Mouse (Mus musculus) intestine, embryonic 14.5 days (tissue): ENCODE measurements around the gene Nedd8. TPM values are rescaled to one million over a fixed set of nuclear protein-coding genes. Genes with fewer than 3 reads are reported as not detected.
A peak's percentile ranks its signal among the peaks of the same experiment; 100 is the strongest.

ENCODE experiments used
- ATAC-seq: fragments of 200-750 bp; cut with Nextera tagmentation; replicated peaks from 2 replicates; pipeline ENCODE4 v1.8.0; 2017; ENCODE audit warnings: low read depth, moderate number of reproducible peaks, moderate TSS enrichment, moderate library complexity; ENCODE audit not compliant: low FRiP score, low TSS enrichment
- DNase-seq: peaks from one replicate; pipeline ENCODE4 v3.0.0-alpha.2; 2018; ENCODE audit warnings: low spot score
- H3K27ac ChIP-seq: fragments of 300-500 bp; sonication (generic); 2 replicates; pipeline ENCODE4 v1.5.1; 2014; ENCODE audit warnings: low read depth, mild to moderate bottlenecking, control low read depth
- H3K27me3 ChIP-seq: fragments of 300-500 bp; sonication (generic); replicated peaks from 2 replicates; pipeline ENCODE4 v1.6.1; 2014; ENCODE audit warnings: low read length, control low read depth; ENCODE audit not compliant: control insufficient read depth, insufficient read depth
- H3K36me3 ChIP-seq: fragments of 300-500 bp; sonication (generic); 2 replicates; pipeline ENCODE4 v1.6.1; 2014; ENCODE audit warnings: low read length, control low read depth; ENCODE audit not compliant: control insufficient read depth, insufficient read depth
- H3K4me1 ChIP-seq: fragments of 300-500 bp; sonication (generic); replicated peaks from 2 replicates; pipeline ENCODE4 v1.6.1; 2014; ENCODE audit warnings: low read length, control low read depth, mixed read lengths; ENCODE audit not compliant: control insufficient read depth, insufficient read depth
- H3K4me2 ChIP-seq: fragments of 300-500 bp; sonication (generic); 2 replicates; pipeline ENCODE4 v1.6.1; 2014; ENCODE audit warnings: low read length
- H3K4me3 ChIP-seq: fragments of 300-500 bp; sonication (generic); 2 replicates; pipeline ENCODE4 v1.5.1; 2014; ENCODE audit warnings: low read depth, low read length, control low read depth, mixed read lengths
- H3K9ac ChIP-seq: fragments of 300-500 bp; sonication (generic); 2 replicates; pipeline ENCODE4 v1.6.1; 2014; ENCODE audit warnings: mild to moderate bottlenecking, low read length
- H3K9me3 ChIP-seq: fragments of 300-500 bp; sonication (generic); 2 replicates; pipeline ENCODE4 v1.6.1; 2016; ENCODE audit warnings: low read length, control low read depth; ENCODE audit not compliant: control insufficient read depth
- WGBS: fragments of 180-500 bp; shearing (Covaris S2); extraction: QIAGEN DNeasy Blood & Tissue Kit; methylation state at CpG from one replicate; pipeline ENCODE4 v1.1.7; 2014; 5-methylcytosine and 5-hydroxymethylcytosine counted together
- polyA plus RNA-seq: library from polyadenylated mRNA; unstranded; fragments of >200 nt; fragmentation: Nextera tagmentation; extraction: Ambion mirVana; gene quantifications from 2 replicates; pipeline ENCODE4 v1.2.1, GENCODE M21; 2014

Nedd8 gene
- polyA plus RNA-seq, 1 experiment from 2014 or later = 563 TPM

DNA sequence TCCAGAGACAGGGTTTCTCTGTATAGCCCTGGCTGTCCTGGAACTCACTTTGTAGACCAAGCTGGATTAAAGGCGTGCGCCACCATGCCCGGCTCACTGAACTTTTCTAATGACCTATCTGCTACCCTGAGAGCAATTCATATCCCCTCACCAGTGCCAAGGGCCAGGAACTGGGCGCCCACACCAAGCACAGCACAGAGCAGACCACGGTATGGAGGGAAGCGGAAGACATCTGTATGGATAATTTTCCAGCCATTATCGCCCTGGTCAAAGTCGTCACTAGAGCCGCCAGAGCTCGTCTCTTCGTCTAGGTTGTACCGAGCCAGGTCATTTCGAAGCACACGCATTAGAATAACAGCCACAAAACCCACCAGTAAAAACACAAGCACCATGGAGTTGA is 31.1 kb downstream of the Nedd8 start:
- H3K4me1 ChIP-seq = peaks cover 21% of the 10 kb centered on the region
- H3K36me3 ChIP-seq = peaks cover 52% of the 10 kb centered on the region
- ATAC-seq (no peak), DNase-seq (no peak)
- 95% methylated on average over 14 of the region's 14 CpGs for WGBS
- H3K9me3 ChIP-seq = no peaks in the 10 kb centered on the region
- no peak overlapping the region for H3K4me2 ChIP-seq
- H3K9ac ChIP-seq = no peak overlapping the region
- H3K27me3 ChIP-seq = no peaks in the 10 kb centered on the region
- H3K27ac ChIP-seq = no peak overlapping the region
- no peak overlapping the region for H3K4me3 ChIP-seq

DNA sequence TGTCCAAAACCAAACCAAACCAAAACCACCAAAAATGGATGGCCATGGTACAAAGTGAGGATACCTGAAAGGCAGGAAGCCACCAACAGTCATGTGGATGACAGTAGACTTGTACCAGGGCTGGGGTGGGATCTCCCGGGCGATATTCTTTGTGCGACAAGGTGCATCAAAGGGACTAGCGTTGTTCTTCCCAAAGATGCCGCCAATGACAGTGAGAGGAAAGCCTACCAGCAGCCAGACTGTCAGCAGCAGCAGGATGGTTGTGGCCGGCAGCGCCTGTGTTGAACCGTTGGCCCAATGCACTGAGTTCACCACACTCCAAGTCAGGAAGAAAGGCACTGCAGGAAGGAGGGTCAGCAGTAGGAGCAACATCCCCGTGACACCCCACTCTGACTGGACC is 34.1 kb downstream of the Nedd8 start, which contains the start of gene Gm49378:
Gm49378 (minus strand) TSS at position 101 of the 400 bp plus-strand sequence.
- Histone ChIP-seq H3K27me3 (no peaks in the 10 kb centered on the region), H3K4me3 (no peak within 1 kb of the TSS), H3K9me3 (no peaks in the 10 kb centered on the region), H3K36me3 (peaks cover 65% of the 10 kb centered on the region), H3K4me1 (peaks cover 8% of the 10 kb centered on the region; the same call in 1 of the 2 replicates), H3K4me2 (no peak within 1 kb of the TSS), H3K9ac (no peak within 1 kb of the TSS), H3K27ac (no peak within 1 kb of the TSS)
- ATAC-seq = no peak
- DNase-seq = no peak
- 95% methylated on average over 9 of the region's 9 CpGs for WGBS

DNA sequence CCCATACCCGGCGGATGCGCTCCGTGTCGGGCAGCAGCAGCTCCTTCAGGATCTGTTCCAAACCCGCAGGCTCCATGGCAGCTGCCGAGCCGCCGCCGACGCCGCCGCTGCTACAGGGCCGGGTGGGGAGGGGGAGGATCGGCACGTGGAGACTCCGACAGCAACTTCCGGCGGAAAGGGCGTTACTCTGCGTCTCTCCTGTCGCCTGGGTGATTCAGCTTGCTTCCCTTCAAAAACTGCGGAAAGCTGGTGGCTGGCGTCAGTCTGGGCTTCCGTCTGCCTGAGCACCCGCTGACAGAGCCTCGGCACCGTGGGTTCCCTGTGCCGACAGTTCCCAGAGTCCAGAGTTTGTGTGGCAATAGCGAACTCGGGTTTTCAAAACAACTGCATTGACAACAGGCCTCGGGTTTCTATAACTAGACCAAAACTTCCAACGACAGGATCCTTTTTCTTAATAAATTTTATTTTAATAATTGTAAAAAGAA is 36.4 kb downstream of the Nedd8 start, which contains the start of gene Ipo4:
Ipo4 (minus strand) TSS at position 435 of the 485 bp plus-strand sequence.
- peak within 1 kb of the TSS; percentile 81 for H3K4me2 ChIP-seq
- H3K36me3 ChIP-seq = peaks cover 78% of the 10 kb centered on the region
- peaks cover 3% of the 10 kb centered on the region; the same call in 1 of the 2 replicates for H3K4me1 ChIP-seq
- H3K9ac ChIP-seq = peak within 1 kb of the TSS; percentile 58
- no peaks in the 10 kb centered on the region for H3K9me3 ChIP-seq
- ATAC-seq = peak; percentile 80
- H3K27me3 ChIP-seq = no peaks in the 10 kb centered on the region
- peak within 1 kb of the TSS; percentile 66 for H3K4me3 ChIP-seq
- H3K27ac ChIP-seq = no peak within 1 kb of the TSS
- DNase-seq = peak; percentile 91
- WGBS = 2% methylated on average over 27 of the region's 33 CpGs

DNA sequence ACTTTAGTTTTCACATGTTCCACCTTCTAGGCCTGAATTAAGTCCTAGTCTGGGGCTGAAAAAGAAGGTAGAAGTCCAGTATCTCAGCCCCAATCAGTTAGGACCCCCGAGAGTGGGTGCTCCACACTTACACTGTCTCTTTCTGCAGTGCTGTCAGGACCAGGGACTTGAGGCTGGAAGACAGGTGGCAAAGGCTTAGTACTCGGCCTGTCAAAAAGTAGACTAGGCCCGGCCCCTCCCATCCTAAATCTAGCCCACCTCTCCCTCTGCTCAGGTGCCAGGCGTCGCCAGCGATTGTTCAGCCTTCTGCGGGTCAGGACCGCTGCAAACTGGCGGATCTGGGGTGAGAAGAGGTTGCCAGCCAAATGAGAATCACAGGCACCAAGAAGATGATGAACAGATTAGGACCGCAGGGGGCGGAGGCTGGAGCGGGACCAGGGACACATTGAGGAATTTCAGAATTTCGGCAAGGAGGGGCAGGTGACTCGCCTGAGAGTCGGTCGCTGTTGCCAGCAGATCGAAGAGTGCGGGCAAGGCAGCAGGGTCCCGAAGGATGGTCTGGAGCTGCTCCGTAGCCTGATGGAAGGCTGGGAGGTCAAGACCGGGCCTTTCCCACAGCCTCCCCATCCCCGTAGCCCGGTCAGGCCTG is 36.9 kb downstream of the Nedd8 start:
- Histone ChIP-seq H3K27me3 (no peaks in the 10 kb centered on the region), H3K9me3 (no peaks in the 10 kb centered on the region), H3K4me1 (peaks cover 3% of the 10 kb centered on the region; the same call in 1 of the 2 replicates), H3K4me2 (peak overlapping the region; percentile 81), H3K36me3 (peaks cover 78% of the 10 kb centered on the region), H3K4me3 (peak overlapping the region; percentile 66), H3K27ac (no peak overlapping the region), H3K9ac (peak overlapping the region; percentile 58)
- WGBS = 4% methylated on average over 23 of the region's 23 CpGs
- DNase-seq = no peak
- peak; percentile 44 for ATAC-seq

DNA sequence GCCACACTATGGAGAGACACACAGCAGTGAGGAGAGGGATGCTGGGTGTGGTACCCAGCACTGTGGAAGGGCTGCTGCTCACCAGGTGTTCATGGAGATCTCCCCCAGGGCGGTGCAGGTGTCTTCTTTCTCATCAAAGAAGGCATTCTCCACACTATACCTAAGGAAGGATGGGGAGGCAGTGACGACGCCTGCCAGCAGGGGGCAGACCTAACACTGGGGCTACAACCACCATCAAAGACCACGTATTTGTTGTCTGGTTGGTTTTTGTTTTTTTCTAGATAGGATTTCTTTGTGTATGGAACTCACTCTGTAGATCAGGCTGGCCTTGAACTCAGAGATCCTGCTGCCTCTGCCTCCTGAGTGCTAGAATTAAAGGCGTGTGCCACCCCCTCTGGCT is 42.6 kb downstream of the Nedd8 start:
- WGBS = 54% methylated on average over 5 of the region's 5 CpGs
- ATAC-seq = no peak
- no peak overlapping the region for H3K4me3 ChIP-seq

DNA sequence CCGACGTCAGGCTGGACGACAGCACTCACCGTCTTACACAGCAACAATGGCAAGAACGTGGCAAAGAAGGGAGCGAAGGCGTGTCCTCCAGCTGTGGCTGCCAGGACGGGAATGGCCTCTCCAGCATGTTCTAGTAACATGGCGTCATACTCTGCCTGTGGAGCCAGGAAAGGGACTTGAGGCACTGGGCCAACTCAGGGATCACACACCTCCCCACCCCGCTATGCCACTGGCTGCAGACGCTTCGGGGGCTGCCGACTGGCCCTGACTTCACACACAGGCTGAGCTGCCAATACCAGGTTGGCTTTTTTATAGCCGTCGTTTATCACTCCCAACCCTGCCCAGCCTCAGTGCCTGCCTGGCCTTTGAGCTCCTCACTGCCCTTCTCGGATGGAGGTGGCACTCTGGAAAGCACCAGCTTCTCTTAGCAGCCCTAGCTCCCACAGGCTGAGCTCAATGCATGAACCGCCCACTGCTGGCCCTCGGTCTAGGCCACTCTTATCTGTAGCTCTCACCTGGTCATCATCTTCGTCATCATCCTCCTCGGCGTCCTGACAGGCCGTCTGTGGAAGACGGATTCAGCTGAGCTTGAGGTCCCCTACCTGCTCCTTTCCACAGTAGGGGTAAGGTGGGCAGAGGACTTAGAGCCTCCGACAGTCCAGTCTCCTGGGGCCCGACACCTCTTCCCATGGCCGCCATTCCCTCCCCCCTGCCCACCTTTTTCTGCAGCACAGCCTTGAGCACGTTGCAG is 43.7 kb downstream of the Nedd8 start:
- no peak overlapping the region for H3K4me3 ChIP-seq
- no peak overlapping the region for H3K4me2 ChIP-seq
- no peaks in the 10 kb centered on the region for H3K27me3 ChIP-seq
- 81% methylated on average over 27 of the region's 27 CpGs for WGBS
- no peak for DNase-seq
- no peak overlapping the region for H3K27ac ChIP-seq
- H3K4me1 ChIP-seq = no peaks in the 10 kb centered on the region
- no peak for ATAC-seq
- no peak overlapping the region for H3K9ac ChIP-seq
- no peaks in the 10 kb centered on the region for H3K9me3 ChIP-seq
- peaks cover 93% of the 10 kb centered on the region for H3K36me3 ChIP-seq

More for the DNA sequence above, 42.6 kb downstream of the Nedd8 start:
- Histone ChIP-seq H3K36me3 (peaks cover 97% of the 10 kb centered on the region), H3K4me1 (no peaks in the 10 kb centered on the region; the same call in 1 of the 2 replicates), H3K9ac (no peak overlapping the region), H3K9me3 (no peaks in the 10 kb centered on the region), H3K27me3 (no peaks in the 10 kb centered on the region), H3K27ac (no peak overlapping the region), H3K4me2 (no peak overlapping the region)
- DNase-seq = peak; percentile 66

DNA sequence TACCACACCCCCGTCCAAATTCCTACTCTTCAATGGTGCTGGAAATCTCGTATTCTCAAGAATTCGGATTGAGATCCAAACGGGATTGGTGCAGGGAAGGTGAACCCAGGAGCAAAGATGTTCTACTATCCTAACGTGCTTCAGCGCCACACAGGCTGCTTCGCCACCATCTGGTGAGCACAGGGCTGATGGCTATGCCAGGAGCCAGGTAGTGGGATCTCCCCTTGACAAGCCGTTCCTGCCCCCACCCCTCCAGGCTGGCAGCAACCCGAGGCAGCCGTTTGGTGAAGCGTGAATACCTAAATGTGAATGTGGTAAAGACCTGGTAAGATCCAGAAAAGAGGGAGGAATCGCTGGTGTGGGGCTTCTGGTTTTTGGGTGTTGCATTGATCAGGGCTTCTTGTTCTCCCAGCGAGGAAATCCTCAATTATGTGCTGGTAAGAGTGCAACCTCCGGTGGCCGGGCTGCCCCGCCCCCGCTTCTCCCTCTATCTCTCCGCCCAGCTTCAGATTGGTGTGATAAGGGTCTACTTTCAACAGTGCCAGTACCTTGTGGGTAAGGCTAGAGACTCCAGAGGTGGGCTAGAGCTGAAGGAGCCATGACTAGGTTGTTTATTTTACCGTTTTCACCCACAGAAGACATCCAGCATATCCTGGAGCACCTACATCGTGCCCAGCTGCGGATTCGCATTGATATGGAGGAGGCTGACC is 53.3 kb downstream of the Nedd8 start:
- Histone ChIP-seq H3K9me3 (no peaks in the 10 kb centered on the region), H3K9ac (no peak overlapping the region), H3K4me1 (no peaks in the 10 kb centered on the region; the same call in 1 of the 2 replicates), H3K27ac (no peak overlapping the region), H3K4me3 (peak overlapping the region; percentile 25), H3K4me2 (peak overlapping the region; percentile 43), H3K36me3 (no peaks in the 10 kb centered on the region), H3K27me3 (no peaks in the 10 kb centered on the region)
- WGBS = 43% methylated on average over 22 of the region's 22 CpGs
- ATAC-seq (no peak), DNase-seq (no peak)

DNA sequence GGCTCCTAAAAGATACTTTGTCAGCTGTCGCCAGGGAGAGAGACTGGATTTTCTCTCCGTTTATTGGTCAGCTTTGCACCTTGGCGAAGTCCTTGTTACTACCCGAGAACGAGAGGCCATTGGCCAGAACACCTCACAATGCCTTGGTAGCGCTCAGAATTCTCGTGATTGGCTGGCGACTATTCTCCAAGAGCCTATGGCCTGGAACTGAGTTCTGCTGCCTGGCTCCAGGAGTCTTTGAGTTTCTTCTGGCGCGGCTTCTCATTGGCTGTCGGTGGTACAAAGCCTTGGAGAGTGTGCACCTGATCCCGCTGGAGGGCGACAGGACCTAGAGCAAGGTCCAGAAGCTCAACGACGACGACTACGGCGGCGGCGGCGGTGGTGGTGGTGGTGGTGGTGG is 54.1 kb downstream of the Nedd8 start, which contains the start of gene Rec8:
Rec8 (plus strand) TSS at position 216 of the 400 bp plus-strand sequence.
- H3K9me3 ChIP-seq = no peaks in the 10 kb centered on the region
- H3K4me3 ChIP-seq = peak within 1 kb of the TSS; percentile 25
- peak; percentile 88 for ATAC-seq
- H3K27me3 ChIP-seq = no peaks in the 10 kb centered on the region
- no peak within 1 kb of the TSS for H3K27ac ChIP-seq
- no peaks in the 10 kb centered on the region for H3K36me3 ChIP-seq
- H3K4me1 ChIP-seq = no peaks in the 10 kb centered on the region; the same call in 1 of the 2 replicates
- H3K4me2 ChIP-seq = peak within 1 kb of the TSS; percentile 43
- no peak within 1 kb of the TSS for H3K9ac ChIP-seq
- WGBS = 8% methylated on average over 21 of the region's 21 CpGs
- peak; percentile 66 for DNase-seq
